Mouse (Mus musculus) activated CD4-positive, CD25-positive, alpha-beta regulatory T cell, adult 4 months (primary cell): ENCODE data around the gene Krtap27-1. TPM values are rescaled to one million over a fixed set of nuclear protein-coding genes. Genes with fewer than 3 reads are reported as not detected.

Experiments
- ATAC-seq: one replicate; pipeline ENCODE4 v1.8.0; 2017
- polyA plus RNA-seq, 2 experiments: library from polyadenylated mRNA; unstranded; fragments of 100-300 nt; shearing (Covaris generic); gene quantifications; one replicate each; pipeline ENCODE4 v1.2.1; 2017

The Krtap27-1 gene
- polyA plus RNA-seq = not detected

- no peak for ATAC-seq
Observed at GRCm38 (mm10) chr16:88671571-88671970, at the start of gene Krtap27-1. Gene Krtap27-1 (minus strand): TSS chr16:88671671.

DNA sequence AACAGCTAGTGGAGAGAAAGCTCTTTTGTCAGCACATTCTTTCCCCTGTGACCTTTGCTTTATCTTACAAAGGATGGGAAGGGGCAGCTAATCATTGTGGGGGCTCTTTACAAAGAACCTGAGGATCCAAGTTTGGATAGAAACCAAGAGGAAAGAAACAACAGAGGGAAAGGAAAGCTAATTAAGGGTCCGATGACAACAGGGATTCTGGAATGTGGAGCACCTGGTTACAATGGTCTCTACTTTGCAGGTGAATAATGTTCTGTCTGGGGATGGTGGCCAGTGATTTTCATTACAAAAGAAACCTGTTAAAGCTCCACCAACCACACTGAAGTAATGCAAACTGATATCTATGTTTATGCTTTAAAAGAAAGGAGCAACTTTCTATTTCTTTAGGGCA lies 48.6 kb upstream of the Krtap27-1 start:
- ATAC-seq = no peak

GRCm38 (mm10) chr16:88716549-88716948 lies 45.1 kb upstream of the Krtap27-1 start:
- no peak for ATAC-seq

- no peak for ATAC-seq
Observed at GRCm38 (mm10) chr16:88711245-88711644, 39.8 kb upstream of the Krtap27-1 start.

- ATAC-seq = no peak
Observed at GRCm38 (mm10) chr16:88710757-88711156, 39.3 kb upstream of the Krtap27-1 start.

DNA sequence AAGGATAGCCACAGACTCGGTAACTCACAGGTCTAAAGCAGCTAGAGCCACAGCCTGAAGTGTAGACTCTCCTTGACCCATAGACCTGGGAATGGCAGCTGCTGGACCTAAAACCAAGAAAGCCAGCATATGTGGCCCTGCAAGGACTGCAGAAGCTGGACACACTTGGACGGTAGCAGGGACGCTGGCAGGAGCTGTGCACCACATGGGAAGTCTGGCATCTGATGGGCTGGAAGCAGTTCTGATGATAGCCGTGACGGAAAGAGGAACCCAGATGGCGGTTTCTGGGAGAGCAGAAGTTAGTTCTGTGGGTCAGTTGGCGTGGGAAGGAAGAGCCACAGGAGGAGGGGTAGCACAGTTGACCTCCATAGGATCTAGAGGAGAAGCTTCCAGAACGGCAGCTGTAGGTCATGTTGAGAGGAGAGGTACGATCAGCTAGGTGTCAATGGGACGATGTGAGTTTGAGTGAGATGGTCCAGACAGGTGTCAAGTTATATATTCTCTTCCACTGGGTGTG lies 36.1 kb upstream of the Krtap27-1 start, which contains the start of gene 2310061N02Rik:
2310061N02Rik (minus strand) TSS at position 467 of the 517 bp plus-strand sequence.
- no peak for ATAC-seq

DNA sequence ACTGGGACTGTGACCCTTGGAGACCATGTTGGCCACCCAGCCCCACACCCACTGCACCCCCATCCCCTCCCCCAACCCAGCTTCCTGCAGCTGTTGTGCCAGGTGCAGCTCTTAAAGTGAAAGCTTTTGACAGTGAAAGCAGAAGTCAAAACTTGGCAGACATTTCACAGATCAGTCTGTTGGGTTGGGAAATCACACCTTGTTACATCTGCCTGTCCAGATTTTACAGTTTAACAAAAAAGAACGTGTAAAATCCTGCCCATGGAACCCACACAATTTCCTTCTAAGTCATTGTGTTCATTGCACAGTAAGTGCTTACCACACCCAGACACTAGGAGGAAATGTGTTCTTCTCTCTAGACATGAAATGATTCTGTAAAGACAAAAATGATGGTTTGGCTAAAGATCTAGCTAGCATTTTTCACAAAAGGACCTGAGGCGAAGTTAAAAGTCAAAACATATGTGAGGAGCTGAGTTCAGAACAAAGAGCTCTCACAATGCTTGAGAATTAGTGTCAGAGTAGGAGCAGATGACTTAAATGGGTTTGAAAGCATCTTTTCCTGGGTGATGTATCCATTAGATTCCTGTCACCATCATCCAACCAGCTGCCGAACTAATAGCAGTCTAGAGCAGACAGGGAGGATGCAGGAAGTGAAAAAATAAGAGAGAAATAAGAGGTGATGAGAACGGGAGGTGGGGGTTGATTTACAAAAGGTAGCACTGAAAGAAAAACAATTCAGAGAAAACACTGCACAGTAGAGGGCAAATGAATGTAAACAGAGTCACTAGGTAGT lies 29.8 kb upstream of the Krtap27-1 start:
- no peak for ATAC-seq

DNA sequence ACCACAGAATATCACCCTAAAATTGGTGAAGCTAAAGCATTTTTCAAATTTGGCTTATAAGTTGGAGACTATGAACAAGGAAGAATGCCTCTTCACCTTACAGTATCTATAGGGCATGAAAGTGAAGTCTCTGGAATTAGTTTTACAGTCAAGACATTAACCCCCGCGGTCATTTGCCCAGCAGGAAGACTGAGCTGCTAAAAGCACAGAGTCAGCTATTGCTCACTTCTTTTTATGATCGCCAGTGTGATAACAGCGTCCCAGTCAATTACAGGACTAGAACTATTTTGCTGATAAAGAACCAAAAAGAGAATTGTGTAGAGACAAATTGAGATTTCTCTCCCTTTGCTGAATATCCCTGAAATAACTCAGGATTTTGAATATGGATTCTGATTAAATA lies 24.8 kb upstream of the Krtap27-1 start:
- no peak for ATAC-seq

DNA sequence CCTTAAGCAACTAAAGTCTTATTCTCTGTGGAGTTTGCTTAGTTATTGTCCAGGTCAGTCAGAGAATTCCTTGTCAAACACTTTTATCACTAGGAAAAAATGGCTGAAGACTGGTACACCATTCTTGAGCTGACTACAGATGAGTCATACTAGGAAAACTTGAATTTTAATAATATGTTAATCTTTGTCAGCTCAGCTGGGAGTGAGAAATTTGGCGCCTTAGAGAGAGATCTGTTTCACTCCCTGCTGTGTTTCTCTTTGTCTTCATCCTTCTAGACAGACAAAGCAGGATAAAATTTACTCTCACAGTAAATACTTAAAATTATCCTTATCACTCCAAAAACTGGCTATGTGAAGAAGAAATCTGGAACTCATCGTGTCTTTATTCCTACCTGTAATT lies 9.8 kb upstream of the Krtap27-1 start:
- no peak for ATAC-seq

DNA sequence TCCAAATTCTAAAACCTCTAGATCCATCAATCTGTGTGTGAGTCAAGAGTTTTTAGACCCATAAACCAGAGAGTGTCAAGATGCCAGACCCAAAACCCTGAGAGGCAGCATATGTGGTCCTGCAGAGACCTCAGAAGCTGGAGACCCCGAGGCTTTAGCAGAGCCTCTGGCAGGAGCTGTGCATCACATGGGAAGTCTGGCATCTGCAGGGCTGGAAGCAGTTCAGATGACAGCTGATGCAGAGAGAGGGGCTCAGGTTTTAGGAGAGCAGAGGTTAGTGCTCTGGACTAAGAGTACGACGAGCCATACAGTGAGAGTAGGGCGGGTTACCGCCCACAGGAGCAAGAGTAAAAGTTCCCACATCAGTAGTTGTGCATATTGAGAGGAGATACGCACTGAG lies 7.6 kb upstream of the Krtap27-1 start:
- ATAC-seq = no peak

DNA sequence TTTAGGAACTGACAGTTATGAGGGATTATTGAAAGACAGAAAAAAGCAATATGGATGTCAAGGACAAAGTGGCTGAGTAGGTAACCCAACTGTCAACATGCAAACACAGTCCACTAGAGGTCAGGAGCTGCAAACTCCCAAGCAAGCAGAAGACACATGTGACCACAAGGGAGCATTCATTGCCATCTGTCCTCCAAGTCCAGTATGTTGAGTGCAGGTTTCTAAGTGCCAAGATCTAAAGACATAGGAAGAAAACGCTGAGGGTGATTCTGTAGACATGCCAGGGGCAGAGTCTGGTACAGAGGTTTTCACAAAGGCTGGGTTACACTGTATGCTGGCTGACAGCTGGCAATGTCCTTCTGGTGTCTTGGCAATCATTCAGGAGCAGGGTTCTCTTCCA lies 14.0 kb downstream of the Krtap27-1 start:
- ATAC-seq = no peak

DNA sequence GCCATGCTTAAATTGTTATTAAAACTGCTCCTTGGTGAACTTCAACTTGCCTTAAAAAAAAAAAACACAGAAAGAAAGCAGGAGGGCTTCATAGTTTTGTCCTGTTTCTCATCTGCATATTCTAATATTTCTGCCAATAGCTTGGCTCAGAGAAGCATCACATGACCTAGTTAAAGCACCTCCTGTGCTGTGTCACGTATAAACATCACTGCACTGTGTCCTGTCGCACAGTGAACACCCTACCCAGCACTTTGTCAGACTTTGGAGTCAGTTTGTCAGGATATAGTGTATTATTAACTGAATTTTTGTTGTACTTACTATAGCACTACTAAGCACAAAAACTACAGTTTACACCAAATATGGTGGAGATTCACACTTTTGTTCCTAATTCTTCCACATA lies 19.5 kb downstream of the Krtap27-1 start:
- no peak for ATAC-seq

- ATAC-seq = no peak
Observed at GRCm38 (mm10) chr16:88651082-88651481, 20.4 kb downstream of the Krtap27-1 start.

- ATAC-seq = no peak
Observed at GRCm38 (mm10) chr16:88647358-88647846, 24.1 kb downstream of the Krtap27-1 start, which contains the start of gene Krtap26-1. Gene Krtap26-1 (minus strand): TSS chr16:88647796.

GRCm38 (mm10) chr16:88646366-88647111 lies 24.9 kb downstream of the Krtap27-1 start:
- ATAC-seq = no peak

DNA sequence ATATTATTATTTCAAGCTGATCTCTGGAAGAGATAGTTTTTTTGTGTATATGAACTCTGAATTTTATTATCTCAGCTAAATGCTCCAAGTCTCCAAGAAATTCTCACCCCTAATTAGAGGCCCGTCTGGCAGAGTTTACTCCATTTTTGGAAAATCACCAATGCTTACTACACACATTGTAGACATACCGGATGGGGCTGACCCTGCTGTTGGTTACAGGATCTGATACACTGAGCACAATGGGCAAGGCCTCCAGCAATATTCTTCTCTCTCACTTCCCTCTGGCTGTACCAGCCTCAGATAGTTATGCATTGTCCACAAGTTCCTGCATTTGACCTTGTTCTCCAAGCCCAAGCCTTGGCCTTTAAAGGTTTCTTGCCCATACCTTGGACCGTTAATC lies 31.4 kb downstream of the Krtap27-1 start:
- ATAC-seq = no peak

DNA sequence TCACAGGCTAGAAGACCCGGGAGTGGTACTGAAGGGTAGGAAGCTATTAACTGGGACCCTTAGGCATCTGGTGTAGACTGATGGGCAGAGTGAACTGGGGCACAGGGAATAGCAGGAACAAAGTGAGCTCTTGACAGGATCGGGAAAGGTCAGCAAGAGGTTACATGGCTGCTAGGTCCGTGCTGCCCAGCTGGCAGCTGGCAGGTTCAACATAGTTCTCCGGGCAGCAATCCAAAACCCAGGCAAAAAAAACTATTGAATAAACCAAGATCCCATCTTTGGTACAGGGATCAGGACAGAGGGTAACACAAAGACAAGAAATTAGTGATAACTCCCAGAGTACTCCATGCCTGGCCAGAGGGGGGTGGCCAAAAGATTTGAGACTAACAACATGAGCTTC lies 36.3 kb downstream of the Krtap27-1 start:
- ATAC-seq = no peak

GRCm38 (mm10) chr16:88631474-88631873 lies 40.0 kb downstream of the Krtap27-1 start:
- ATAC-seq = no peak

GRCm38 (mm10) chr16:88627566-88627965 lies 43.9 kb downstream of the Krtap27-1 start, which contains the start of gene 2310079G19Rik:
Gene 2310079G19Rik (minus strand): TSS chr16:88627666.
- no peak for ATAC-seq
